In genomic region chr9:75515464-75516113, GRCm38 (mm10) we compare ENCODE assay signal across 10 mouse cellular contexts. TPM values are rescaled to one million over a fixed set of nuclear protein-coding genes. Genes with fewer than 3 reads are reported as not detected.
DNase-seq lines count a peak whose midpoint lies in the region; ATAC-seq lines count a peak whose summit lies in the region.
"Had no signal": no experiment of that assay in that cellular context is flagged by ENCODE, and none has a peak within 500 bp of the region (broad histone marks: within the 10 kb centered on the region; RNA-seq: fewer than 3 reads in every experiment).

No protein-coding gene starts in this region.

- peak; percentile 77 for ATAC-seq in CD4-positive, CD25-positive, alpha-beta regulatory T cell, adult 4 months
- peak; percentile 37; the same call in 1 of the 2 replicates for ATAC-seq in heart, embryonic 16.5 days (replicated peaks; ENCODE audit: extremely low read depth, insufficient read depth, low FRiP score)
- 0 out of 2 replicates have a peak, but pooled peaks have one; percentile 52 for ATAC-seq in lung, embryonic 16.5 days (ENCODE audit: low read depth)

- no peaks in the 10 kb centered on the region for H3K4me1 ChIP-seq in heart, embryonic 16.5 days (ENCODE audit: control insufficient read depth, insufficient read depth, low read length)
- H3K4me1 ChIP-seq in lung, embryonic 16.5 days (replicated peaks; ENCODE audit: control insufficient read depth, insufficient read depth, low read length), result no peaks in the 10 kb centered on the region
- H3K4me1 ChIP-seq: heart, embryonic 15.5 days; stomach, embryonic 15.5 days had no signal

- H3K27ac ChIP-seq in heart, embryonic 16.5 days (ENCODE audit: low read length), result no peak overlapping the region
- H3K27ac ChIP-seq in lung, embryonic 16.5 days (ENCODE audit: low read length), result no peak overlapping the region
- H3K27ac ChIP-seq: heart, embryonic 15.5 days; stomach, embryonic 15.5 days had no signal

- DNase-seq in R1 (ENCODE audit: low read depth, low spot score), result peak; percentile 81
- peak; percentile 81 for DNase-seq in embryo, embryonic 10 days (ENCODE audit: low spot score)
- peak; percentile 16 for DNase-seq in large intestine, adult 2 months (ENCODE audit: low read depth, low spot score)
- peak; percentile 83 for DNase-seq in retina, embryonic 14.5 days (ENCODE audit: low spot score)
- no peak for DNase-seq in urinary bladder, postnatal 36 days (ENCODE audit: low spot score in 2 of 2)

- no peak overlapping the region for H3K9ac ChIP-seq in heart, embryonic 16.5 days (ENCODE audit: low read length)
- no peak overlapping the region for H3K9ac ChIP-seq in lung, embryonic 16.5 days (ENCODE audit: low read length)
- H3K9ac ChIP-seq: heart, embryonic 15.5 days; stomach, embryonic 15.5 days had no signal

- H3K27me3 ChIP-seq in heart, embryonic 16.5 days (ENCODE audit: control insufficient read depth, insufficient read depth, low read length), result no peaks in the 10 kb centered on the region
- H3K27me3 ChIP-seq in lung, embryonic 16.5 days (ENCODE audit: control insufficient read depth, insufficient read depth, low read depth, low read length), result no peaks in the 10 kb centered on the region
- H3K27me3 ChIP-seq: heart, embryonic 15.5 days; stomach, embryonic 15.5 days had no signal

- H3K9me3 ChIP-seq in heart, embryonic 16.5 days (replicated peaks; ENCODE audit: control insufficient read depth, low read length), result 0 out of 2 replicates have a peak, but pooled peaks cover 2% of the 10 kb centered on the region
- H3K9me3 ChIP-seq in lung, embryonic 16.5 days (ENCODE audit: control insufficient read depth, low read length), result 0 out of 2 replicates have a peak, but pooled peaks cover 2% of the 10 kb centered on the region
- H3K9me3 ChIP-seq: heart, embryonic 15.5 days; stomach, embryonic 15.5 days had no signal

- H3K4me2 ChIP-seq in heart, embryonic 16.5 days (ENCODE audit: low read depth, low read length), result no peak overlapping the region
- H3K4me2 ChIP-seq in lung, embryonic 16.5 days (ENCODE audit: low read depth, low read length), result no peak overlapping the region
- H3K4me2 ChIP-seq: heart, embryonic 15.5 days; stomach, embryonic 15.5 days had no signal

- H3K4me3 ChIP-seq in heart, embryonic 16.5 days (ENCODE audit: low read length), result no peak overlapping the region
- no peak overlapping the region for H3K4me3 ChIP-seq in lung, embryonic 16.5 days (ENCODE audit: low read length)
- H3K4me3 ChIP-seq: heart, embryonic 15.5 days; stomach, embryonic 15.5 days had no signal

- 56% methylated on average over 12 of the region's 12 CpGs for WGBS in heart, embryonic 16.5 days
- 63% methylated on average over 12 of the region's 12 CpGs for WGBS in large intestine, adult 2 months
- WGBS in lung, embryonic 16.5 days, result 53% methylated on average over 12 of the region's 12 CpGs

- peaks cover 14% of the 10 kb centered on the region; the same call in 1 of the 2 replicates for H3K36me3 ChIP-seq in heart, embryonic 16.5 days (ENCODE audit: control insufficient read depth, insufficient read depth)
- H3K36me3 ChIP-seq in lung, embryonic 16.5 days (ENCODE audit: control insufficient read depth, insufficient read depth, low read length), result peaks cover 26% of the 10 kb centered on the region

RNA-seq across cellular contexts. Expression of gene Tmod3, which starts 43.9 kb away (rescaled TPM):
- polyA plus RNA-seq in CD4-positive, CD25-positive, alpha-beta regulatory T cell, adult 4 months (2017; shearing (Covaris generic)), result 100 to 1,000 TPM; 147 to 187 TPM
- 90.3 and 91.7 TPM in 2 replicates for polyA plus RNA-seq in heart, embryonic 16.5 days (2015; fragmentation: Nextera tagmentation; extraction: Ambion mirVana)
- 16.2 and 31.9 TPM in 2 replicates for polyA plus RNA-seq in large intestine, adult 2 months (2012; rRNA removed)
- 177 and 185 TPM in 2 replicates for polyA plus RNA-seq in lung, embryonic 16.5 days (2015; fragmentation: Nextera tagmentation; extraction: Ambion mirVana)

Comparison
In these comparisons a context has a peak if more than half of its experiments do, and no peak if none do; other contexts are left out.
1. DNase-seq: peak in R1 (single experiment), embryo, embryonic 10 days (single experiment), large intestine, adult 2 months (single experiment) and retina, embryonic 14.5 days (single experiment); none in urinary bladder, postnatal 36 days (0 of 2).
2. Peak in every context shown above with its lines, with median percentiles within 50 percentile points of each other: ATAC-seq.